Mouse (Mus musculus): ENCODE measurements around the gene Bnc1. TPM values are rescaled to one million over a fixed set of nuclear protein-coding genes. Genes with fewer than 3 reads are reported as not detected.

Gene Bnc1
- total RNA-seq (2014; fragmentation: Nextera tagmentation), result not detected in 2 replicates
- 0.11 TPM in 1 of 2 replicates, not detected in the other for total RNA-seq (2017)
- not detected in 2 replicates for polyA plus RNA-seq (2012)

DNA sequence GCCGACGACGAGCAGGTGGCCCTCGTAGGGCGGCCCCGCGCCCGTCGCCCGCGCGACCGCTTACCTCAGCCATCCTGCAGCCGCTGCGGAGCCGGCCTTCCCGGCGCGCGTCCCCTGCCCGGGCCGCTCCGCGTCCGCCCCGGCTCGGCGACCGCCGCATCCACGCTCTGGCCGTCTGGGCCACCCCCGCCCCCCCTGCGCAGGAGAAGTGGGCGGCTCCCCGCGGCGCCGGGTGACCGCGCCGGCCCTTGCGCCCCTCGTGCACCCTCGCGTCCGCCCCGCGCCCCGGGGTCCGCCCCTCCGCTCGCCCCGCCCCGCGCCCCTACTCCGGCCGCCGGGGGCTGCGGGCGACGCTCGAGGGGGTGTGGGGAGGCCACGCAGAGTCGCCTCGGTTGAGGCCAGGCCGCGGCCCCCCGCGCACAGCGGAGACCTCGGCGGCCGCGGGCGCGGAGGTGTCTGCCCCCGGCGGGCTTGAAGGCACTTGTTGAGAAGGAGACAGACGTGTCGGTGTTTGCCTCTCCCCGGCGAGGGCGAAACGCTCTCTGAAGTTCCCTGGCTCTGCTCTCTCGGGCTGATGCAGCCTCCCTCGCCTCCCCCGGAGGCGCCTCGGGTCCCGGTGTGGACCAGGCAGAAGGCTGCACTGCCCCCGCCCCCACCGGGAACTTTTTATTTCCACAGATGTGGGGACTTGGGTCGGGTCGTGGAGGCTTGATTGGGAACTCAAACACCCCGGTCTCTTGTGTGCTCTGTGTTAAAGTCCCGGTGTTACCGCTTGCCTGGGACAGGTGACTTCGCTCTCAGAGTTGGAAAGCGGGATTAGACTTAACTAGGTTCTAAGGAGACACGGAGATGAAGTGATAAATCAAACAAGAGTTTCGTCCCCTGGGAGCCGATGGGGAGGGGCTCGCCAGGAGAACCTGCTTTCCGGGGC lies at the start of gene Bnc1:
Gene Bnc1 (minus strand): TSS at position 162 of the 931 bp plus-strand sequence.
- DNase-seq (ENCODE audit: low spot score) (no peak), ATAC-seq (ENCODE audit: extremely low read depth, insufficient number of reproducible peaks, low FRiP score, poor library complexity, severe bottlenecking) (no peak)
- H3K27me3 ChIP-seq (ENCODE audit: insufficient read depth, low read length), result peaks cover 8% of the 10 kb centered on the region; the same call in 1 of the 2 replicates
- peaks cover 12% of the 10 kb centered on the region for H3K9me3 ChIP-seq (replicated peaks)
- no peak for TF ChIP-seq TAL1 (conservative IDR thresholded peaks at IDR 0.05; ENCODE audit: low read depth, low read length)
- no peak for TF ChIP-seq GATA1 (IDR thresholded peaks at IDR 0.05; ENCODE audit: borderline replicate concordance, low read length)
- no peaks in the 10 kb centered on the region for H3K4me1 ChIP-seq (ENCODE audit: insufficient read depth, low read depth, low read length)
- H3K4me3 ChIP-seq (ENCODE audit: low read depth, low read length), result no peak within 1 kb of the TSS
- H3K36me3 ChIP-seq (replicated peaks), result no peaks in the 10 kb centered on the region

DNA sequence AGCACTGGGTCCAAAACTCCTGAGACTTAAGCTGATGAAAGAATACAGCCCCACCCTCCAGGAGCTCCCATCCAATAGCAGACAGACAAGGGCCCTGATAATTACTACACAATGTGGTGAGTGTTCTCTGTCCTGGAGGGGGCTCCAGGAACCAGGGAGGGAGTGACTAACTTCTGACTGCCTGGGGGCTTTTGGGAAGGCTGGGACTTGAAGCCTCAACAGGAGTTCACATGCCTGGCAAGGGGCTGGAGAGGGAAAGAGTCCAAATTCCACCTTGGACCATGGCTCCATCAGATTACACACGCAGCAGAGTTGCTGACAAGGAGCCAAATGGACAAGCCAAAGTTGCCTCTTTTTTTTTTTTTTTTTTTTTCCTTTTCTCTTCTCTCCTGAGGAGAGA lies 41.3 kb upstream of the Bnc1 start:
- no peak overlapping the region for H3K4me3 ChIP-seq (ENCODE audit: low read depth, low read length)
- no peaks in the 10 kb centered on the region for H3K4me1 ChIP-seq (ENCODE audit: insufficient read depth, low read depth, low read length)
- no peaks in the 10 kb centered on the region for H3K36me3 ChIP-seq (replicated peaks)
- ATAC-seq (ENCODE audit: extremely low read depth, insufficient number of reproducible peaks, low FRiP score, poor library complexity, severe bottlenecking) (no peak), DNase-seq (ENCODE audit: low spot score) (no peak)
- no peaks in the 10 kb centered on the region for H3K9me3 ChIP-seq (replicated peaks)
- TF ChIP-seq GATA2 (IDR thresholded peaks at IDR 0.05; ENCODE audit: borderline replicate concordance, low read depth, low read length), result no peak
- TF ChIP-seq POLR2AphosphoS5 (IDR thresholded peaks at IDR 0.05; ENCODE audit: insufficient replicate concordance, low read depth, low read length), result no peak
- no peak for TF ChIP-seq GATA1 (IDR thresholded peaks at IDR 0.05; ENCODE audit: borderline replicate concordance, low read length)
- no peak for TF ChIP-seq CTCF (IDR thresholded peaks at IDR 0.05; ENCODE audit: low read depth, low read length)
- TF ChIP-seq TAL1 (conservative IDR thresholded peaks at IDR 0.05; ENCODE audit: low read depth, low read length), result no peak
- peaks cover 4% of the 10 kb centered on the region; the same call in 1 of the 2 replicates for H3K27me3 ChIP-seq (ENCODE audit: insufficient read depth, low read length)

DNA sequence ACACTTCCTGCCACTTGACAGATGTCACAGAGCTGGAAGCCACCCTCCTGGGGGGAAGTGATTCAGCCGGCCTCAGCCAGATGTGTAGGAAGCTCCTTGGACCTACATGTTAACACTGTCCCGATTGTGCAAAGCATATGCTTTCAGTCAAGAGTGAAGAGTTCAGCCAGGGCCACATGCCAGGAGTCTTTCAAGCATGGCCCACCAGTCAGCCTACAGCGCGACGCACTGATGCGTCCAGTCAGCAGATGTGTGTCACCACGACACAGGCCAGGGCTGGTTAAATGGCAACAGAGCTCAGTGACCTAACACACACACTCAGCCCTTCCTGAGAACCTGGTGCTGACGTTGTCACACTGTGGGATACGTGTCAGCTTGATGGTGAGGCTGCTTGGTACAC lies 37.6 kb upstream of the Bnc1 start:
- Histone ChIP-seq H3K27me3 (ENCODE audit: insufficient read depth, low read length) (peaks cover 13% of the 10 kb centered on the region), H3K9me3 (replicated peaks) (no peaks in the 10 kb centered on the region), H3K36me3 (replicated peaks) (no peaks in the 10 kb centered on the region), H3K4me3 (ENCODE audit: low read depth, low read length) (no peak overlapping the region), H3K4me1 (ENCODE audit: insufficient read depth, low read depth, low read length) (no peaks in the 10 kb centered on the region)
- no peak for DNase-seq (ENCODE audit: low spot score)
- no peak for TF ChIP-seq GATA1 (IDR thresholded peaks at IDR 0.05; ENCODE audit: borderline replicate concordance, low read length)
- TF ChIP-seq CTCF (IDR thresholded peaks at IDR 0.05; ENCODE audit: low read depth, low read length), result no peak
- no peak for TF ChIP-seq TAL1 (conservative IDR thresholded peaks at IDR 0.05; ENCODE audit: low read depth, low read length)
- TF ChIP-seq POLR2AphosphoS5 (IDR thresholded peaks at IDR 0.05; ENCODE audit: insufficient replicate concordance, low read depth, low read length), result no peak
- ATAC-seq (ENCODE audit: extremely low read depth, insufficient number of reproducible peaks, low FRiP score, poor library complexity, severe bottlenecking), result no peak

DNA sequence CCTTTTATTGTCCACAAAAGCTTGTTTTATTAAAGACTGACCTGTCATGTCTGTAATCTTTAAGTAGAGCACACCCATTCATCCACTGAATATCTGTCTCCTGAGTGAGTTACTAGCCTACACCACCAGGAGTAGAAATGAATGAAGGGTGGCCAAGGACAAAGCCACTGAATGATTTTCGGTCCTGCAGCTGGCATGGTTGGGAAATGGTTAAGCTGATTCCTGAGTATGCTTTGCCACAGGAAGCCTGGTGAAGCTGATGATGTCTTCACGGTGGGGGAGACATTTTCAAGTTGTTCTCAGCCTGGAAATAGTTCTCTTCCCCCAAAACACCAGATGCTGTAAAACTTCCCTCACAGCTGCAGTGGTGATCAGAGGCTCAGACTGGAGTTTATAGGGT lies 33.7 kb upstream of the Bnc1 start:
- no peak overlapping the region for H3K4me3 ChIP-seq (ENCODE audit: low read depth, low read length)
- peaks cover 13% of the 10 kb centered on the region for H3K27me3 ChIP-seq (ENCODE audit: insufficient read depth, low read length)
- H3K4me1 ChIP-seq (ENCODE audit: insufficient read depth, low read depth, low read length), result no peaks in the 10 kb centered on the region
- H3K36me3 ChIP-seq (replicated peaks), result no peaks in the 10 kb centered on the region
- TF ChIP-seq TAL1 (conservative IDR thresholded peaks at IDR 0.05; ENCODE audit: low read depth, low read length), result no peak
- no peak for TF ChIP-seq POLR2AphosphoS5 (IDR thresholded peaks at IDR 0.05; ENCODE audit: insufficient replicate concordance, low read depth, low read length)
- no peak for TF ChIP-seq CTCF (IDR thresholded peaks at IDR 0.05; ENCODE audit: low read depth, low read length)
- TF ChIP-seq GATA2 (IDR thresholded peaks at IDR 0.05; ENCODE audit: borderline replicate concordance, low read depth, low read length), result no peak
- TF ChIP-seq GATA1 (IDR thresholded peaks at IDR 0.05; ENCODE audit: borderline replicate concordance, low read length), result no peak
- no peak for ATAC-seq (ENCODE audit: extremely low read depth, insufficient number of reproducible peaks, low FRiP score, poor library complexity, severe bottlenecking)
- DNase-seq (ENCODE audit: low spot score), result no peak
- H3K9me3 ChIP-seq (replicated peaks), result no peaks in the 10 kb centered on the region

DNA sequence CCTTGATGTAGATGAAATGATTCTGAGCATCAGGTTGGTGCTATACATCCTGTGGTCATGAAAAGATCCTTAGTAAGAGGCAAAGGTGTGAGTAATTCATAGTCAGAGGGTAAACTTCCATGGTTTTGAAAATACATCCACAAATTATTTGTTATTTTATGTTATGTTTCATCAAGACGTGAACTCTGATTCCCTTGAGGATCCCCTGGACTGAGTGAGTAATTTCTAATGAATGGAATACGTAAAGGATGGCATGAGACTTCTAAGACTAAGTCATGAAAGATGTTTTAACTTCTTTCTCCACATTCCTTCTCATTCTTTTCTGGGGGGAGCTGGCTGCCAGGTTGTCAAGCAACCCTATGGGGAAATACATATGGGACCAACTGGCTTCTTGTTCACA lies 31.6 kb upstream of the Bnc1 start:
- Histone ChIP-seq H3K27me3 (ENCODE audit: insufficient read depth, low read length) (peaks cover 9% of the 10 kb centered on the region), H3K4me3 (ENCODE audit: low read depth, low read length) (no peak overlapping the region), H3K9me3 (replicated peaks) (no peaks in the 10 kb centered on the region), H3K4me1 (ENCODE audit: insufficient read depth, low read depth, low read length) (no peaks in the 10 kb centered on the region), H3K36me3 (replicated peaks) (no peaks in the 10 kb centered on the region)
- ATAC-seq (ENCODE audit: extremely low read depth, insufficient number of reproducible peaks, low FRiP score, poor library complexity, severe bottlenecking) (no peak), DNase-seq (ENCODE audit: low spot score) (no peak)
- no peak for TF ChIP-seq TAL1 (conservative IDR thresholded peaks at IDR 0.05; ENCODE audit: low read depth, low read length)
- TF ChIP-seq CTCF (IDR thresholded peaks at IDR 0.05; ENCODE audit: low read depth, low read length), result no peak
- TF ChIP-seq GATA1 (IDR thresholded peaks at IDR 0.05; ENCODE audit: borderline replicate concordance, low read length), result no peak
- TF ChIP-seq POLR2AphosphoS5 (IDR thresholded peaks at IDR 0.05; ENCODE audit: insufficient replicate concordance, low read depth, low read length), result no peak
- no peak for TF ChIP-seq GATA2 (IDR thresholded peaks at IDR 0.05; ENCODE audit: borderline replicate concordance, low read depth, low read length)

DNA sequence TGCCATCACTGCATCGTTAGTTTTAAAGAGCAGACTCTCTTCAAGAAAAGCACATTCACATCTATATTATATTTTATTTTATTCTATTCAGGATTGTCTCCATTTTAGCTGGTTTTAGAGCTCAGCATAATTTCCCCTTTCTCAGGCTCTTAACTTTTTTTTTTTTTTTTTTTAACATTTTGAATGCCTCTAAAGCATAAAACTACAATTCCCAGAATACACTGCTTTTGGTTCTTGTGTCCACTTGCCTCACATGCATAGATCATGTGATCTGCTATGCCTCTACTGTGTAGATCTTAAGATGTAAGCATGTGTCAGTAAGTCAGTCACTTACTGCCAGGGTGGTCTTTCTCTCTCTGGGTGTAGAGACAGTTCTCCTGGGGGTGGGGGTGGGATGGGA lies 30.3 kb upstream of the Bnc1 start:
- H3K9me3 ChIP-seq (replicated peaks), result no peaks in the 10 kb centered on the region
- H3K36me3 ChIP-seq (replicated peaks), result no peaks in the 10 kb centered on the region
- no peak for DNase-seq (ENCODE audit: low spot score)
- no peak for ATAC-seq (ENCODE audit: extremely low read depth, insufficient number of reproducible peaks, low FRiP score, poor library complexity, severe bottlenecking)
- no peaks in the 10 kb centered on the region for H3K4me1 ChIP-seq (ENCODE audit: insufficient read depth, low read depth, low read length)
- peaks cover 4% of the 10 kb centered on the region for H3K27me3 ChIP-seq (ENCODE audit: insufficient read depth, low read length)
- TF ChIP-seq GATA1 (IDR thresholded peaks at IDR 0.05; ENCODE audit: borderline replicate concordance, low read length), result no peak
- TF ChIP-seq GATA2 (IDR thresholded peaks at IDR 0.05; ENCODE audit: borderline replicate concordance, low read depth, low read length), result no peak
- no peak for TF ChIP-seq POLR2AphosphoS5 (IDR thresholded peaks at IDR 0.05; ENCODE audit: insufficient replicate concordance, low read depth, low read length)
- no peak for TF ChIP-seq CTCF (IDR thresholded peaks at IDR 0.05; ENCODE audit: low read depth, low read length)
- TF ChIP-seq TAL1 (conservative IDR thresholded peaks at IDR 0.05; ENCODE audit: low read depth, low read length), result no peak
- no peak overlapping the region for H3K4me3 ChIP-seq (ENCODE audit: low read depth, low read length)
